Mouse (Mus musculus) neural tube, embryonic 12.5 days (tissue): ENCODE results near the gene Psap. TPM values are rescaled to one million over a fixed set of nuclear protein-coding genes. Genes with fewer than 3 reads are reported as not detected.

ENCODE experiments used
- ATAC-seq: fragments of 200-750 bp; cut with Nextera tagmentation; 2 replicates; pipeline ENCODE4 v1.8.0; 2017; ENCODE audit warnings: low read depth, mild to moderate bottlenecking, moderate TSS enrichment, moderate library complexity; ENCODE audit not compliant: low FRiP score
- H3K27ac ChIP-seq: fragments of 300-500 bp; sonication (generic); 2 replicates; pipeline ENCODE4 v1.5.1; 2016
- H3K27me3 ChIP-seq: fragments of 300-500 bp; sonication (generic); replicated peaks from 2 replicates; pipeline ENCODE4 v1.6.1; 2016; ENCODE audit warnings: mild to moderate bottlenecking
- H3K36me3 ChIP-seq: fragments of 300-500 bp; sonication (generic); 2 replicates; pipeline ENCODE4 v1.6.1; 2016; ENCODE audit warnings: mild to moderate bottlenecking
- H3K4me1 ChIP-seq: fragments of 300-500 bp; sonication (generic); 2 replicates; pipeline ENCODE4 v1.6.1; 2016
- H3K4me2 ChIP-seq: fragments of 300-500 bp; sonication (generic); replicated peaks from 2 replicates; pipeline ENCODE4 v1.6.1; 2016; ENCODE audit warnings: mild to moderate bottlenecking
- H3K4me3 ChIP-seq: fragments of 300-500 bp; sonication (generic); 2 replicates; pipeline ENCODE4 v1.5.1; 2016
- H3K9ac ChIP-seq: fragments of 300-500 bp; sonication (generic); 2 replicates; pipeline ENCODE4 v1.6.1; 2016; ENCODE audit warnings: mild to moderate bottlenecking
- H3K9me3 ChIP-seq: fragments of 300-500 bp; sonication (generic); 2 replicates; pipeline ENCODE4 v1.6.1; 2016; ENCODE audit warnings: mild to moderate bottlenecking
- WGBS: fragments of 180-500 bp; shearing (Covaris S2); methylation state at CpG from one replicate; pipeline ENCODE4 v1.1.7; 2016; 5-methylcytosine and 5-hydroxymethylcytosine counted together
- polyA plus RNA-seq: library from polyadenylated mRNA; unstranded; fragments of >200 nt; fragmentation: Nextera tagmentation; extraction: Ambion mirVana; gene quantifications from 2 replicates; pipeline ENCODE4 v1.2.1, GENCODE M21; 2016

Psap gene
- polyA plus RNA-seq, 1 experiment from 2014 or later, result 101 TPM

DNA sequence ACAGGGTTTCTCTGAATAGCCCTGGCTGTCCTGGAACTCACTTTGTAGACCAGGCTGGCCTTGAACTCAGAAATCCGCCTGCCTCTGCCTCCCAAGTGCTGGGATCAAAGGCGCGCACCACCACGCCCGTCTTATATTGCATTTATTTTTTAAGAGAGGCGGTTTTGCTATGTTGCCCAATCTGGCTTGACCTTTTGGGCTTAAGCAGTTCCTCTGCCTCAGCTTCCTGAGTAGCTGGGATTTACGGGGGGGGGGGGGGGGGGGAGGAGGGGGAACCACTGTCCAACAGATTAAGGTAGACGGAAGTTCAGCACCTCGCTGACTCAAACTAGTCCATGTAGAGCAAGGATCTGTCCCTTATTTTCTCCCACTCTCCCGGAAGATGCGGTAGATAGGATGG lies 8.7 kb upstream of the Psap start:
- H3K27ac ChIP-seq, result no peak overlapping the region
- ATAC-seq, result no peak
- H3K9me3 ChIP-seq, result no peaks in the 10 kb centered on the region
- H3K4me3 ChIP-seq, result no peak overlapping the region
- no peaks in the 10 kb centered on the region for H3K27me3 ChIP-seq
- H3K4me2 ChIP-seq, result no peak overlapping the region
- H3K9ac ChIP-seq, result no peak overlapping the region
- WGBS, result 87% methylated on average over 11 of the region's 11 CpGs
- no peaks in the 10 kb centered on the region for H3K4me1 ChIP-seq
- H3K36me3 ChIP-seq, result no peaks in the 10 kb centered on the region

DNA sequence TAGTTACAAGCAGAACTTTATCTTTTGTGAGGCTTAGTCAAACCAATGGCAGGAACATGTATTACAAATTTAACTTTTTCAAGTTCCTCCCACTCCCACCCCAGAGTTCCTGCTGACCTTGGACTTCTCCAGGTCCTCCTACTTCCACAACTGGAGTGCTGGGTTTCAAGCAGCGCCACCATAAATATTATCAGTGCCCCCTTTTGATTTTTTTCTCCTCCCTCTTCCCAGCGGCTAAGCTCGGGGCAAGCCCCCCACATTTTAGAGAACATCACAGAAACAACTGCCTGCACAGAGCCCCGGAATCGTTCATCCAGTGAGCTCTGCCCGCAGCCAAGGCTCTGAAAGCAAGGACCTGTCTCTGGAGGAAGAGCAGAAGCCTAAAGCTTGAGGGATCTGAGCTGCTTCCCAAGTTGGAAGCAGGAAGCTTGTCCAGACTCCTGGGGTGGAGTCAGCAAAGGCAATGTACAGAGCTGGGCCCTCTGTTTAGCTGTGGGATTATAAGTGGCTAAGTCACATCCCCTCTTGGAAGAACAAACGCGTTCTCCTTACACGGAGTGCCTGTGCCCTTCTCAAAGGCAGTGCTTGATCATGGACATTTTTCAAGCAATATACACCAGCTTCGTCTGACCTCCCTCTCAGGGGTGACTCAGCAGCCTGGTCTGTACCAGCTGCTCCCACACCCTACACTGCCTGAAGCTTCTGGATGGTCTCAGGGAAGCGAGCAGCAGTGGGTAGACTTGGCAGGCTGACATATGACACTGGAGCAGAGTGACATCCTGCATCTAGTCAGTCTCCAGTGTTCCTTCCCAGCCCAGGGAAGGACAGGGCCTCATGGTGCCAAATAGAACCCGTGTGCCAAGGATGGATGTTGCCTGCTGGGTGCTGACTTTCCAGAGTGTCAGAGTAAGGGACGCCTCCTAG lies 8.0 kb upstream of the Psap start:
- Histone ChIP-seq H3K4me1 (no peaks in the 10 kb centered on the region), H3K27me3 (no peaks in the 10 kb centered on the region), H3K9ac (no peak overlapping the region), H3K4me2 (no peak overlapping the region), H3K36me3 (no peaks in the 10 kb centered on the region), H3K4me3 (no peak overlapping the region), H3K27ac (no peak overlapping the region), H3K9me3 (no peaks in the 10 kb centered on the region)
- 84% methylated on average over 13 of the region's 13 CpGs for WGBS
- ATAC-seq, result no peak

DNA sequence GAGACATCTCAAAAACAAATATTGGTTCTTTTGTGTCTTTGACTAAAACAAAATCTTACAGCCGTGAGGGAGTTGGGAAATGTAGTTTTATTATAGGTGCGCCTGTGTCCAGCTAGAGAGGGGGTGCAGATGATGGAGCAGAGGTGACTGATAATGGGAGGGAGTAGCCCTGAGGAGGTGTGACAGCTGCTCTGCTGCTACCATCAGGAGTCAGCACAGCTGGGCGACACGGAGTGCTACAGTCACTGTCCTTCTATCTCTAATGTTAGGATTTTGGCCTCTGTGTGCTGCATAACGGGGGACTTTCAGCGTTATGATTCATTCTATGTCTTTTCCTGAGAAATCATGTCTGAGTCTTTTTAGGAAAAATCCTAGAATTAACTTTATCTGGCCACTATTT lies 6.4 kb upstream of the Psap start:
- no peak for ATAC-seq
- no peak overlapping the region for H3K4me2 ChIP-seq
- H3K4me1 ChIP-seq, result no peaks in the 10 kb centered on the region
- no peak overlapping the region for H3K9ac ChIP-seq
- H3K27ac ChIP-seq, result no peak overlapping the region
- no peaks in the 10 kb centered on the region for H3K27me3 ChIP-seq
- WGBS, result 72% methylated on average over 6 of the region's 6 CpGs
- H3K9me3 ChIP-seq, result no peaks in the 10 kb centered on the region
- H3K36me3 ChIP-seq, result no peaks in the 10 kb centered on the region
- H3K4me3 ChIP-seq, result no peak overlapping the region

DNA sequence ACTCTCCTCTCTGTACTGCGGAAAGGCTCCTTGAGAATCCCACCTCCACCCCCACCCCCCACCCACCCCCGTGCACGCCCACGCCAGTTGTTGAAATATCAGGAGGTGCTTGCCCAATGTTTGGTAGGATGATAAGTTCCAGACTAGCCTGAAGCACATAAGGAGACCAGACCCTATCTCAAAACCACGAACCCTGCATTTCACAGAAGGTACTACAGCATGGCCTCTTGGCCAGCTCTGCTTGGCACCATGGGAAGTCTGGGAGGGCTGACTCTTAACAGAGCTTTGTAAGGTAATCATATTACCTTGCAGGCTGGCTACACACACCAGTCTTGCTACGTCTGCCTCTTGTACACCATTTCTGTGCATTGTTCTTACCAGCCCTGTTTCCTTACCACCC lies 5.2 kb upstream of the Psap start:
- Histone ChIP-seq H3K36me3 (no peaks in the 10 kb centered on the region), H3K27me3 (no peaks in the 10 kb centered on the region), H3K4me2 (no peak overlapping the region), H3K4me1 (no peaks in the 10 kb centered on the region), H3K27ac (no peak overlapping the region), H3K9ac (no peak overlapping the region), H3K9me3 (no peaks in the 10 kb centered on the region), H3K4me3 (no peak overlapping the region)
- 61% methylated on average over 6 of the region's 6 CpGs for WGBS
- no peak for ATAC-seq

DNA sequence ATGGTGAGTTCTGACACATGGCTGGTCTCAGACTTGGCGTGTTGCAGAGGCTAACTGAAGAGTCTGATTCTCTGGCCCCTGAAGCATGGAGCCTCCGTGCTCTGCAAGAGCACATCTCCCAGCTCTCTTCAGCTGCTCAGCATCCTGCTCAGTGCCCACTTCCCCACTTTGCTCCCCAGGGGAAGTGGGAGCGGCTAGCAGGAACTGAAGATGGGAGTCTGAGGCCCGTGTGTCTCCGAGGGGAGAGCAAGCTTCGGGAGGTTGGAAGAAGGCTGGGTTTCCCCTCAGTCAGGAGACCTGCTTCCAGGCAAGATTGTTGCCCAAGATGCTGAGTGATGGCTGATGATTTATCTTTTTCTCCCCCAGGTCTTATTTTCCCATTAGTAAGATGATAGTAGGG lies 4.0 kb upstream of the Psap start:
- peaks cover 2% of the 10 kb centered on the region; the same call in 1 of the 2 replicates for H3K4me1 ChIP-seq
- H3K27me3 ChIP-seq, result no peaks in the 10 kb centered on the region
- no peak overlapping the region for H3K27ac ChIP-seq
- no peak overlapping the region for H3K4me2 ChIP-seq
- H3K36me3 ChIP-seq, result no peaks in the 10 kb centered on the region
- H3K9me3 ChIP-seq, result no peaks in the 10 kb centered on the region
- H3K4me3 ChIP-seq, result no peak overlapping the region
- no peak for ATAC-seq
- 71% methylated on average over 6 of the region's 6 CpGs for WGBS
- H3K9ac ChIP-seq, result no peak overlapping the region

DNA sequence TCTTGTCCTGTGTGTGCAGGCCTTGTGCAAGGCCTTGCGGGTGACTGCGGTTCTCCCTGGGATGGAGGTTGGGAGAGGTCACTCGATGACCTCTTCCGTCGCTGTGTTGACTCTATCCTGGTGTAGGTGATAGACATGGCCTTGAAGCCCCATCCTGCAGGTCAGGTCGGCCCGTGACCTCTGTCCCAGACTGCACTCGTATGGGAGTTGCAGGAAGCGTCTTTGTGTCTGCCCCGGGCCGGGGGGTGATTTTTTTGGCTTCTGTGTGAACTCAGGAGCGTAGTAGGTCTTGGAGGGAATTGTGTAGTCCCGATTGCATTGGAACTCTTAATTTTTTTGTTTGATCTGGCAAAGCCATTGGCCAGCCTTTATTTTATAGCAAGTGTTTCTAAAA lies 576 bp downstream of the Psap start:
- Histone ChIP-seq H3K4me3 (peak overlapping the region; percentile 82), H3K9ac (peak overlapping the region; percentile 88), H3K27me3 (no peaks in the 10 kb centered on the region), H3K4me2 (peak overlapping the region; percentile 88), H3K4me1 (peaks cover 27% of the 10 kb centered on the region), H3K36me3 (no peaks in the 10 kb centered on the region), H3K9me3 (no peaks in the 10 kb centered on the region), H3K27ac (peak overlapping the region; percentile 76)
- WGBS, result 10% methylated on average over 13 of the region's 13 CpGs
- no peak for ATAC-seq

DNA sequence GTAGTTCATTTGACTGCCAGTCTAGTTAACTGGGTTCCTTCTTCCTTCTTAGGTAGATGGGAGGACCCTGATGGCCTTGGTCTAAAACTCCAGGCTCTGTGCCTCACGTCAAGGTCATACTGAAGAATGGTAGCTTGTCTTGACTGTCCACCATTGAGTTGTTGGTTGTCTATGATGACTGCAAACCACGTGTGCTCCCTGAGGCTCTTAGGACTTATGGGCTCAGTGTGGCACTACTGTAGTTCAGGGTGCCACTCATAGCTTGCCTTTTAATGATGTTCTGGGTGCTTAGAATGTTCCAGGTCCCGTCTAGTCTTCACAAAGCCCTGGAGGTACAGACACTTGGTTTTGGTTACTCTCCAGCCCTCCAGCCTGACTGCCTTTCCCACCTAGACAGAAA lies 1.4 kb downstream of the Psap start:
- Histone ChIP-seq H3K9ac (no peak overlapping the region), H3K9me3 (no peaks in the 10 kb centered on the region), H3K4me2 (peak overlapping the region; percentile 88), H3K4me3 (peak overlapping the region; percentile 1), H3K27me3 (no peaks in the 10 kb centered on the region), H3K4me1 (peaks cover 32% of the 10 kb centered on the region), H3K36me3 (no peaks in the 10 kb centered on the region), H3K27ac (no peak overlapping the region)
- ATAC-seq, result no peak
- 84% methylated on average over 3 of the region's 3 CpGs for WGBS

DNA sequence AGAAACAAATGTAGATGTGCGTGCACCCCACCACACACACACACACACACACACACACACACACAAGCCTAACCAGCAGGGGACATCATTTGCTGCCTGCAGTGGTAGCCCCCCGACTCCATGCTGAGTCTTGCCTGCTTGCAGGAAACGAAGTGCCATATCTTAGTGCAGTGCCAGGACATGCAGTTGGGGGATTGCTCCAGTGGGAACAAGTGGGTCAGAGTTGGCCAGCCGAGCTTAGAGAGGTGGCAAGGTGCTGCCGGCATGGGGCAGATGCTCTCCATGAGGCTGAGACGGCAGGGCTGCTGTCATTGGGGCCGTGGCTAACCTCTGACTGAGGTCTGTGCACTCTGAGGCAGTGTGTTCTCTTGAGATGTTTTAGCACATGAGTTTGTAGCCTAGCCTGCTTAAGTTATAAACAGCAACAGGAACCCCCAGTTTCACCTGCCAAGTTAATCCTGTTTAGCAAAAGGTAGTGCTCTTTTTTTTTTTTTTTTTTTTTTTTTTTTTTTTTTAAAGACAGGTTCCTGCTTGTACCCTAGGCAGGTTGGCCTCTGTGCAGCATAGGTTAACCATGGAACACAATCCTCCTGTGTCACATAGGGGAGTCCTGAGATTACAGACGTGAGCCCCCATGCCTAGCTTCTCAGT lies 2.0 kb downstream of the Psap start:
- H3K4me1 ChIP-seq, result peaks cover 38% of the 10 kb centered on the region
- ATAC-seq, result no peak
- H3K27me3 ChIP-seq, result no peaks in the 10 kb centered on the region
- H3K27ac ChIP-seq, result no peak overlapping the region
- whole genome bisulfite sequencing, result 69% methylated on average over 8 of the region's 8 CpGs
- H3K4me2 ChIP-seq, result peak overlapping the region; percentile 88
- peak overlapping the region; percentile 1; the same call in 1 of the 2 replicates for H3K4me3 ChIP-seq
- H3K9ac ChIP-seq, result peak overlapping the region; percentile 22; the same call in 1 of the 2 replicates
- no peaks in the 10 kb centered on the region for H3K36me3 ChIP-seq
- no peaks in the 10 kb centered on the region for H3K9me3 ChIP-seq

DNA sequence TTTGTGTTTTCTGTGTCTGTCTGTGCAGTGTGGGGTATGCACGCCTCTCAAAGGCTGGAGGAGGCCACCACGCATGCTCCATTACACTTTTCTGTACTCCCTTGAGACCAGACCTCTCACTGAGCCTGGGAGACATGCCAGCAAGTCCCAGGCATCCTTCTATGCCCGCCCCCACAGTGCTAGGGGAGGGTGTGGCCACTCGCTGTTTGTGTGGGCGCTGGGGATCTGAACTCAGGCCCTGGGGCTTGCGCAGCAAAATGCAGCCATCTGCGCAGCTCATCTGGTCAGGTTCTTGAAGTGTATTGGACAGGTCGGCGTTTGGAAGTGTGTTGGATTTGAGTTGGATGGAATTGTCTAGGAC lies 2.5 kb downstream of the Psap start:
- Histone ChIP-seq H3K9ac (no peak overlapping the region), H3K27ac (no peak overlapping the region), H3K4me2 (peak overlapping the region; percentile 88), H3K9me3 (no peaks in the 10 kb centered on the region), H3K4me1 (peaks cover 43% of the 10 kb centered on the region), H3K27me3 (no peaks in the 10 kb centered on the region), H3K4me3 (no peak overlapping the region), H3K36me3 (no peaks in the 10 kb centered on the region)
- no peak for ATAC-seq
- WGBS, result 88% methylated on average over 9 of the region's 9 CpGs

DNA sequence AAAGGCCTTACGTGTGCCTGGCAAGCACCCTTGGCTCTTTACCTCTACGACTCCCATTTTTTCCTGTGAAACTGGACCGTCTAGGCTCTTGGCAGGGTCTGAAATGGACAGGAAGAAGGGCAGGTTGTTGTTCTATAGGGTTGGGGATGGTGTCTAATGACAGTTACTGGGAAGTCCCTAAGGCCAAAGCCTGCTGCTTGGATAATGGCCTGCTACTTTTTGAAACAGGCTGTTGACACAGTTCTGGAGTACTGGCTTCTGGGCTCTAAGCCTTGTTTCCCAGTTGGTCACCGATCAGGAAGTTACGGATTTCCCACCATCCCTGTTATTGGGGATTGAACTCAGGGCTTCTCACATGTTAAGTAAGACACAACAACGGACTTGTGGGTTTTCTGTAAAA lies 2.9 kb downstream of the Psap start:
- peaks cover 47% of the 10 kb centered on the region for H3K4me1 ChIP-seq
- no peaks in the 10 kb centered on the region for H3K36me3 ChIP-seq
- 94% methylated on average over 6 of the region's 6 CpGs for WGBS

DNA sequence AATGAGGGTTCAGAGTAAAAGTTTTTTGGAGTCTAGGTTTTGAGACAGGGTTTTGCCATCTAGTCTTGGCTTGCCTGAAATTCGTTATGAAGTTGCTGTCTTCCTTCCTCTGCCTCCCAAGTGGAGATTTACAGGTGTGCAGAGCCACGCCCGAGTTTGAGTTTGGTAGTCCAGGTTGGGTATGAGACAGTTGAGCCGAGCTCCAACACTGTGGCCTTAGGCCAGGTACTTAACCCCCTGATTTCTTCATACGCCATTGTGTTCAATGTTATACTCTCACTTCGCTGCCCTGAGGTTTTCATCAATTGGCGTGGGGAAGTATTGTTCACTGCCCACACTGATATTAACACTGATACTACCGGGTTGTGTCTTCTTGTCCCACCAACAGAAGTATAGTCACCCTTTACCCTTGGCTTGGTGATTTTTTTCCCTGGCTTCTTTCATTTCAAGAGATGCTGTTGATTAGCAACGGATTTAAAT lies 4.2 kb downstream of the Psap start:
- Histone ChIP-seq H3K9me3 (no peaks in the 10 kb centered on the region), H3K27ac (no peak overlapping the region), H3K4me1 (peaks cover 60% of the 10 kb centered on the region), H3K4me3 (no peak overlapping the region), H3K27me3 (no peaks in the 10 kb centered on the region), H3K36me3 (no peaks in the 10 kb centered on the region), H3K9ac (no peak overlapping the region), H3K4me2 (no peak overlapping the region)
- ATAC-seq, result no peak
- WGBS, result 90% methylated on average over 9 of the region's 9 CpGs

More for the DNA sequence above, 2.9 kb downstream of the Psap start:
- no peaks in the 10 kb centered on the region for H3K27me3 ChIP-seq
- no peak overlapping the region for H3K27ac ChIP-seq
- no peaks in the 10 kb centered on the region for H3K9me3 ChIP-seq
- ATAC-seq, result no peak
- no peak overlapping the region for H3K9ac ChIP-seq
- H3K4me3 ChIP-seq, result no peak overlapping the region
- peak overlapping the region; percentile 88 for H3K4me2 ChIP-seq

DNA sequence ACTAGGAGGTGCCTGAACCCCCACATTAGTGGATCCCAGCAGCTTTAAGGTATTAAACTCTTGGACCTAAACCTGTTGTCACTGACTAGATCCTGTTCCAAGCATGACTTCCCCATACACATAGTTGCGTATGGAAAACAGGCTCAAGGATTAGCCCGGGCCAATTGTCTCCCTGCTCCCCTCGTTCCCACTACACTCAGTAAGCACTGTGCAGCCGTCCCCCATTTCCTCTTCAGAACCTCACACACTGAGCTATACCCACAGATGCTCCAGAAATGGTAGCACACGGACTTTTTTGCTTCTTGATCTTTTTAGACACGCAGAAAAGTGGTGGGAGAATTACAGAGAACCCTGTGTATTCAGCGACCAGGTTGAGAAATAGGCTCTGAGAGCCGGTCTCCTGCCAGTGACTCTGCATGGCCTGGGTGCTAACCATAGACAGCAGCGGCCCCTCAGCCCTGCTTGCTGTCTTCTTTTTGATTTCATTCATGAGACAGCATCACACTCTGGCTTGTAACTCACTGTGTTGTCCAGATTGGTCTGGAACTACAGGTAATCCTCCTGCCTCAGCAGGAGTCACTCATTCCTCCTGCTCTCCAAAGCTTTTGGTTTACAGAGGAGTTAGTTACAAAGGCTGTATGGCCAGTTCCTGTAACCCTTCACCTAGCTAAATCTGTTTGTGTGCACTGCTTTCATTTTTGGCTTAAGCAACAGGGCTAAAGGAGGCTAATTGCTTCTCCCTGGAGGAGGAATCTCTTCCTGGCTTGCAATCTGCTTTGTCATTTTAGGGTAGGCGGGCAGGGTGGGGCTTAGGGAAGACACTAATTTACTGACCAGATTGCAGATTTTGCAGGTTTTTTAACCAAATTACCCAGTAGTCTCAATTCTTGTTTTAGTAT lies 4.9 kb downstream of the Psap start:
- H3K27ac ChIP-seq, result no peak overlapping the region
- WGBS, result 81% methylated on average over 10 of the region's 10 CpGs

More for the DNA sequence above, 4.9 kb downstream of the Psap start:
- H3K27me3 ChIP-seq, result no peaks in the 10 kb centered on the region
- H3K36me3 ChIP-seq, result no peaks in the 10 kb centered on the region
- H3K4me2 ChIP-seq, result no peak overlapping the region
- H3K9me3 ChIP-seq, result no peaks in the 10 kb centered on the region
- no peak overlapping the region for H3K9ac ChIP-seq
- H3K4me3 ChIP-seq, result no peak overlapping the region
- no peak for ATAC-seq
- H3K4me1 ChIP-seq, result peaks cover 63% of the 10 kb centered on the region
